Mouse (Mus musculus) naive thymus-derived CD4-positive, alpha-beta T cell, adult 2 months (primary cell): Measurements from ENCODE around the gene Snrpg.
"Not testable (repeated sequence)": the region's sequence is repeated elsewhere in the genome, so short reads cannot be mapped to it uniquely, and the experiment has no call there.

Experiments used
- DNase-seq: peaks from one replicate; pipeline ENCODE4 v3.0.0-alpha.2; 2011; ENCODE audit warnings: low read depth

Gene Snrpg

GRCm38 (mm10) chr6:86370764-86371339 is at the start of gene Snrpg:
Gene Snrpg, plus strand, starts transcription at chr6:86371304.
- DNase-seq, result no peak

DNA sequence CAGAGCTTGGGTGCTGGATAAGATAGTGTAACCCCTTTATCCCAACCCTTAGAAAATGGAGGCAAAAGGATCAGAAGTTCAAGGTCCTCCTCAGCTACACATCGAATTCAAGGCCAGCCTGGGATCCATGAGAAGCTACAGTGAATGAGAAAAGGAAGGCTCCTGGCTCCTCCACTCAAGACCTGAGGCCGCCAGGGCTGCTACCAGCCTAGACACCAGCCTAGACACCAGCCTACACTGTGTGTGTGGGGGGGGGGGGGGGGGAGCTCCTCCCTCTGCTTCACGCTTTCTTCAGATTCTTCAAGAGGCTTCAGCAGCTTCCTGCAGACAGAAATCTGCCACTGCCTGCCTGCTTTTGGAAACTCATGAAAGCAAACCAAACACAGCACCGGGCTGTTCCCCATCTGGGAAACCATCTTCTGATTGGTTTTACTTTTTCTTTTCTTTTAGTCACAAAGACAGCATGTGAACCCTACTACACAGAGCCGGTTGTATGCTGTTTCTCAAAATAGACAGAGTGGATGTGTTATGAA is 49.0 kb upstream of the Snrpg start:
- no peak for DNase-seq

GRCm38 (mm10) chr6:86322991-86323390 is 48.1 kb upstream of the Snrpg start:
- no peak for DNase-seq

DNA sequence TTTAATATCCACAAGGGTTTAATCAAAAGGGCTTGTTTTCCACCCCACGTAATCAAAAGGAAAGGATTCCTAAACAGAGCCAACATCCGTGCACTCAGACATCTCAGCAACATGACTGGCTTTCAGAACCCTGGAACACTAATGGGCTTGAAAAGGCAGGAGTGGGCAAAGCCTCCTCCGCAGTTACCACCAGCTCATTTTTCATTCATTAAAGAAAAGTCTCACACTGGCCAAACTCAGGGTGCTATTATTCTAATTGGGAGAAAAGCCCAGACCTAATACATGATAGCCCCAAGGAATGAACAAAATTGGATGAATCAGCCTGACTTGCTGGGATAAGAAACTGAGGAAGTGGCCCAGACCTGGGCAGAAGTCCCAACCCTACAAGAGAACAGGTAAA is 46.7 kb upstream of the Snrpg start:
- no peak for DNase-seq

- no peak for DNase-seq
Observed at GRCm38 (mm10) chr6:86325646-86326045, 45.5 kb upstream of the Snrpg start.

GRCm38 (mm10) chr6:86326866-86327265 is 44.2 kb upstream of the Snrpg start:
- no peak for DNase-seq

DNA sequence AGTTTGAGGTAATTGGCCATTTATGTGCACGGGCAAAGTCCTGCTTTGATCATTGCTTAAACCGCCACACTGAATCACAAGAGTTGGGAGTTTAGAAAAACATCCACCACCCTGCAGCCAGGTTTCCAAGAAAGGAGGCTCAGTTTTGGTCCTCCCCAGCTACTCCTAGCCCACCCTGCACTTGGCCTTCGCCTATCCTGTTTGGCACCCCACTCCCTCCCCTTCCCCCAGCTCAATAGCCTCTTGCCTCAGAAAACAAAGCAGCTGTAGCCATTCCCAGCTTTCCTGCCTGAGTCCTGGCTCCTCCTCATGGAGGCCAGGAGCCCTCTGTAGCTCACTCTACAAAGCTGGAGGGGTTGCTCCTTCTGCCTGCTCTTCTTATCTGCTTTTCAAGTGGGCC is 42.7 kb upstream of the Snrpg start:
- no peak for DNase-seq

GRCm38 (mm10) chr6:86329943-86330342 is 41.2 kb upstream of the Snrpg start:
- no peak for DNase-seq

GRCm38 (mm10) chr6:86335121-86335849 is 35.8 kb upstream of the Snrpg start:
- no peak for DNase-seq

GRCm38 (mm10) chr6:86335860-86336259 is 35.2 kb upstream of the Snrpg start:
- DNase-seq, result no peak

GRCm38 (mm10) chr6:86336340-86336739 is 34.8 kb upstream of the Snrpg start:
- not testable (repeated sequence) for DNase-seq

DNA sequence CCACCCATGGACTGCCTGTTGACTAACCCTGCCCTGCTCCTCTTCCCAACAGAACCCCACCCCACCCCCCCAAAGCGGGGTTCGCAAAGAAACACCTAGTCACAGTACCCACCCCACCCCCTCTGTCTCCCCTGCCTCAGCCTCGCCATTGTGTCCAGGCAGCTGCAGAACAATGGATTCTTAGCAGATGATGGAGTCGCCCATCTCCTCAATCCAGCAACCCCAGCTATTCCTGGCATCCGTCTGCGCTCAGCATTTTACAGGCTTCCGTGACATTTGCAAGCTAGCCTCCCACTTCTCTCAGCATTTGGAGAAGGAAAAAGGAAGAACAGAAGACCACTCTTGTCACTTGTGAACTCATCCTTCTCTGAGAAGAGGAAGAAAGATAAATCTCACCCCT is 27.4 kb upstream of the Snrpg start:
- no peak for DNase-seq

- DNase-seq, result no peak
Observed at GRCm38 (mm10) chr6:86346063-86346462, 25.0 kb upstream of the Snrpg start.

DNA sequence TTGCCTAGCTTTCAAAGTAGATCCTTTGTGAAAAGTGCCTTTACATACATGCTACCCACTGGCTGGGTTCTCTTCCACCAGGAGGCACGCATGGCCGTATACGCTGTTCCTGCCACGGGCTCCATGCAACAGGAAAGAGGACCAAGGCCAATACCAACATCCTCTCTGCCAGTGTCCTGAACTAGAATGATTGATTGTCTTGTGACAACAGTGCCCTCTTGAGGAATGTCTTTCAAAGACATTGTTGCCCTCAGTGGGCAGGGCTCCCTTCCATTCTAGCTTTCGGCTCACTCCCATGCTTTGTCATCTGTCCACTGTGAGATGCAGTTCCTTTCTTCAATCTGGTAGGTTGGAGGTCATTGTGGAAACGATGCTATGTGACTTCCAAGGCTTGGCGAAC is 21.8 kb upstream of the Snrpg start:
- DNase-seq, result peak; percentile 28

GRCm38 (mm10) chr6:86354948-86355347 is 16.2 kb upstream of the Snrpg start:
- no peak for DNase-seq

DNA sequence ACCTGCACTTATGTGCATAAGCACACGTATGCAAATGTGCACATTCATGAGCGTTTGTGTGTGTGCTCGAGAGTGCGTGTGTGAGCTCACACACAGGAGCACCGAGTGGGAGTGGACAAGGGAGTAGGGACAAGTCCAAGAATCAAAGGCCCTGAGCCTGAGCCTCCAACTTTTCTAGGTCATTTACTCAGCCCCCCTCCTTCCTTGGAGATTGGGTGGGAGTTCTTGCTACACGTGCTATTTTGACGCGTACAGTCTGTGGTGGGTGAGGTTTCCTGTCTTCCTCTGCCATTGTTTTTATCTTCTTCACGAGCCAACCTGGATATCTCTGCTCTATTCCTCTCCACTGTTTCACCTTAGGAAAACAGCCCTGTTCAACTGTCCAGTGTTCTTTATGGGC is 14.1 kb upstream of the Snrpg start:
- DNase-seq, result no peak

- no peak for DNase-seq
Observed at GRCm38 (mm10) chr6:86360691-86361090, 10.4 kb upstream of the Snrpg start.

GRCm38 (mm10) chr6:86361373-86361772 is 9.7 kb upstream of the Snrpg start:
- DNase-seq, result no peak

DNA sequence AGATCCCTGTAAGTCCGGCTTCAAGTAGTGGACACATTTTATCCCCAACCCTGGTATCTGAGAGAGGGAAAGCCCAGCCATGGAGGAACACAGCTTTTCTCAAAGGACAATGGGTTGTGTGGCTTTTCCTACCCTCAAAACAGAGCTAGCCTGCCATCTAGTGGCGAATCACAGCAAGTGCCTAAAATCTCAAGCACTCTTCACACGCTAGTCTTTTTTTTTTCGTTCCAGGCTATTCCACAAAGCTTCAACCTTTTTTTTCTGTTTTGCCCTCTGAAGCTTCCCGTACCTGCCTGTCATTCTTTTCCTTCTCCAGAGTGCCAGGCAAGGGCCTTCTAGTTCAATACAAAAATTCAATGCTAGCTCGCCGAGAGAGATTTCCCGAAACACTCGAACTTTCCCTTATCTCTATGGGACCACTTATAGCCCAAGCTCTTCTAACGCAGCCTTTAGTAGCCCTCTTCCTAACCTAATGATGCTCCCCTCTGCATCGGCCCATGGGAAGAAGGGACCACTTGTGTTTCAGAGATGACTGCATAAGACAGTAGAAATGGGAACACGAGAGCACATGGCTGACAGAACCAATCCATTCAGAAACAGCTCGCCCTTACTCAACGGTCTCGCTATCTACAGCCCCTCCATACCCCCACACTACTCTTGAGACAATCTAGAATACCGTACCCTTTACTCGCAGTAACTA is 6.5 kb upstream of the Snrpg start:
- DNase-seq, result peak; percentile 85

GRCm38 (mm10) chr6:86365371-86366124 is 5.6 kb upstream of the Snrpg start, which contains the start of gene Fam136a:
Gene Fam136a, plus strand, starts transcription at chr6:86365646.
- DNase-seq, result peak; percentile 99

- no peak for DNase-seq
Observed at GRCm38 (mm10) chr6:86366125-86366852, 4.8 kb upstream of the Snrpg start.

- DNase-seq, result no peak
Observed at GRCm38 (mm10) chr6:86366853-86367249, 4.3 kb upstream of the Snrpg start.
